ENCODE assay signal across 12 mouse cellular contexts in genomic region chrX:38650404-38651039, GRCm38 (mm10). TPM values are rescaled to one million over a fixed set of nuclear protein-coding genes. Genes with fewer than 3 reads are reported as not detected.
DNase-seq lines count a peak whose midpoint lies in the region; ATAC-seq and TF ChIP-seq lines count a peak whose summit lies in the region.
"Had no signal": no experiment of that assay in that cellular context is flagged by ENCODE, and none has a peak within 500 bp of the region (broad histone marks: within the 10 kb centered on the region; RNA-seq: fewer than 3 reads in every experiment).

No protein-coding gene starts in this region.

- peak; percentile 56 for TF ChIP-seq CTCF in layer of hippocampus, adult 2 months (conservative IDR thresholded peaks at IDR 0.05)

- WGBS in forebrain, embryonic 11.5 days = 68% methylated on average over 9 of the region's 9 CpGs

- no peak overlapping the region for H3K4me2 ChIP-seq in forebrain, embryonic 11.5 days (ENCODE audit: low read depth, low read length, severe bottlenecking)
- H3K4me2 ChIP-seq: midbrain, embryonic 15.5 days had no signal

- no peaks in the 10 kb centered on the region for H3K27me3 ChIP-seq in forebrain, embryonic 11.5 days (ENCODE audit: control insufficient read depth, insufficient read depth, low read length)
- H3K27me3 ChIP-seq: midbrain, embryonic 15.5 days had no signal

- DNase-seq in embryo, embryonic 11 days = peak; percentile 17
- DNase-seq in embryo, embryonic 10 days (ENCODE audit: low spot score) = no peak
- DNase-seq in layer of hippocampus, adult 2 months (ENCODE audit: low spot score in 2 of 2) = no peak
- no peak for DNase-seq in layer of hippocampus, postnatal 14 days (ENCODE audit: low spot score in 2 of 2)
- peak; percentile 18 for DNase-seq in A20 (ENCODE audit: low read depth, low spot score)
- DNase-seq in induced T-regulatory cell, adult 2 months (ENCODE audit: low read depth) = peak; percentile 29
- DNase-seq in forebrain, embryonic 11.5 days (ENCODE audit: low spot score) = no peak
- DNase-seq in left cerebral cortex, postnatal 36 days (ENCODE audit: low spot score in 2 of 2) = no peak
- DNase-seq: cerebellum, postnatal 10 days; right cerebral cortex, postnatal 4 days had no signal

- H3K36me3 ChIP-seq in forebrain, embryonic 11.5 days (ENCODE audit: control insufficient read depth, insufficient read depth, low read length) = no peaks in the 10 kb centered on the region
- H3K36me3 ChIP-seq: midbrain, embryonic 15.5 days had no signal

- H3K4me1 ChIP-seq in forebrain, embryonic 11.5 days (replicated peaks; ENCODE audit: control insufficient read depth, insufficient read depth, low read length) = no peaks in the 10 kb centered on the region
- H3K4me1 ChIP-seq: midbrain, embryonic 15.5 days had no signal

- no peak overlapping the region for H3K4me3 ChIP-seq in layer of hippocampus, adult 2 months
- H3K4me3 ChIP-seq in forebrain, embryonic 11.5 days (ENCODE audit: low read depth, low read length) = no peak overlapping the region
- H3K4me3 ChIP-seq: midbrain, embryonic 15.5 days had no signal

- H3K9ac ChIP-seq in forebrain, embryonic 11.5 days (ENCODE audit: low read length) = no peak overlapping the region
- H3K9ac ChIP-seq: midbrain, embryonic 15.5 days had no signal

- no peak for ATAC-seq in forebrain, embryonic 11.5 days (replicated peaks; ENCODE audit: low FRiP score)
- ATAC-seq: hindbrain, embryonic 16.5 days; midbrain, embryonic 15.5 days had no signal

- H3K27ac ChIP-seq in layer of hippocampus, adult 2 months = no peak overlapping the region
- no peak overlapping the region for H3K27ac ChIP-seq in forebrain, embryonic 11.5 days (ENCODE audit: low read depth, low read length)
- H3K27ac ChIP-seq: midbrain, embryonic 15.5 days had no signal

- no peaks in the 10 kb centered on the region for H3K9me3 ChIP-seq in forebrain, embryonic 11.5 days (ENCODE audit: control insufficient read depth, low read length)
- H3K9me3 ChIP-seq: midbrain, embryonic 15.5 days had no signal

- intact Hi-C loops in left cerebral cortex, postnatal 36 days (cut with DNase I) = no loop called here

RNA-seq across cellular contexts. Expression of gene C1galt1c1, which starts 15.6 kb away (rescaled TPM):
- 10 to 100 TPM; 22.4 to 25.3 TPM for total RNA-seq in layer of hippocampus, adult 2 months (2021)
- 10 to 100 TPM; 18.0 to 21.4 TPM for total RNA-seq in layer of hippocampus, postnatal 14 days (2021)
- polyA plus RNA-seq in forebrain, embryonic 11.5 days (2014; fragmentation: Nextera tagmentation; extraction: Ambion mirVana) = 20.3 and 21.3 TPM in 2 replicates
- 10 to 100 TPM; 20.9 to 25.7 TPM for total RNA-seq in left cerebral cortex, postnatal 36 days (2021)

RNA-seq across cellular contexts. Expression of gene Mcts1, which starts 50.1 kb away (rescaled TPM):
- total RNA-seq in layer of hippocampus, adult 2 months (2021) = 10 to 100 TPM; 83.9 to 92.8 TPM
- total RNA-seq in layer of hippocampus, postnatal 14 days (2021) = 100 to 1,000 TPM in 1 of 2 experiments, 10 to 100 TPM in 1; 86.6 to 103 TPM
- polyA plus RNA-seq in forebrain, embryonic 11.5 days (2014; fragmentation: Nextera tagmentation; extraction: Ambion mirVana) = 72.9 and 79.7 TPM in 2 replicates
- total RNA-seq in left cerebral cortex, postnatal 36 days (2021) = 10 to 100 TPM; 67.3 to 82.1 TPM

Comparison
In these comparisons a context has a peak if more than half of its experiments do, and no peak if none do; other contexts are left out.
1. DNase-seq: peak in embryo, embryonic 11 days (single experiment), A20 (single experiment) and induced T-regulatory cell, adult 2 months (single experiment); none in embryo, embryonic 10 days (single experiment), layer of hippocampus, adult 2 months (0 of 2), layer of hippocampus, postnatal 14 days (0 of 2), forebrain, embryonic 11.5 days (single experiment) and left cerebral cortex, postnatal 36 days (0 of 2).